In genomic region chr6:17152551-17152950, GRCm38 (mm10) we compare ENCODE assay signal across 22 mouse cellular contexts.
"Had no signal": no experiment of that assay in that cellular context is flagged by ENCODE, and none has a peak within 500 bp of the region (broad histone marks: within the 10 kb centered on the region; RNA-seq: fewer than 3 reads in every experiment).

No protein-coding gene starts in this region.

- H3K9me3 ChIP-seq: kidney, embryonic 15.5 days; limb, embryonic 12.5 days; limb, embryonic 15.5 days; midbrain, embryonic 12.5 days; midbrain, embryonic 15.5 days; neural tube, embryonic 12.5 days; neural tube, embryonic 15.5 days; stomach, embryonic 15.5 days had no signal

- H3K4me2 ChIP-seq: kidney, embryonic 15.5 days; limb, embryonic 12.5 days; limb, embryonic 15.5 days; liver, embryonic 11.5 days; lung, embryonic 14.5 days; midbrain, embryonic 12.5 days; midbrain, embryonic 15.5 days; neural tube, embryonic 12.5 days; neural tube, embryonic 15.5 days; stomach, embryonic 15.5 days had no signal

- H3K4me3 ChIP-seq: kidney, embryonic 15.5 days; limb, embryonic 12.5 days; limb, embryonic 15.5 days; midbrain, embryonic 12.5 days; midbrain, embryonic 15.5 days; neural tube, embryonic 12.5 days; neural tube, embryonic 15.5 days; stomach, embryonic 15.5 days had no signal

- H3K4me1 ChIP-seq: kidney, embryonic 15.5 days; limb, embryonic 12.5 days; limb, embryonic 15.5 days; midbrain, embryonic 12.5 days; midbrain, embryonic 15.5 days; neural tube, embryonic 12.5 days; neural tube, embryonic 15.5 days; stomach, embryonic 15.5 days had no signal

- ATAC-seq: liver, postnatal 0 days; lung, postnatal 0 days; midbrain, embryonic 15.5 days had no signal

- H3K36me3 ChIP-seq: kidney, embryonic 15.5 days; limb, embryonic 12.5 days; limb, embryonic 15.5 days; midbrain, embryonic 12.5 days; midbrain, embryonic 15.5 days; neural tube, embryonic 12.5 days; neural tube, embryonic 15.5 days; stomach, embryonic 15.5 days had no signal

- DNase-seq: kidney, adult 8-10 months; kidney, postnatal 14 days; kidney, postnatal 4 days; left cerebral cortex, postnatal 4 days; liver, postnatal 0 days; lung, embryonic 14.5 days; lung, postnatal 4 days; right cerebral cortex, adult 18-20 months; right cerebral cortex, postnatal 25 days; spleen, adult 18-20 months; thymus, postnatal 25 days had no signal

- H3K9ac ChIP-seq: kidney, embryonic 15.5 days; limb, embryonic 12.5 days; limb, embryonic 15.5 days; liver, embryonic 14.5 days; liver, postnatal 0 days; lung, embryonic 14.5 days; midbrain, embryonic 12.5 days; midbrain, embryonic 15.5 days; neural tube, embryonic 12.5 days; neural tube, embryonic 15.5 days; stomach, embryonic 15.5 days had no signal

- H3K27ac ChIP-seq: kidney, embryonic 15.5 days; limb, embryonic 12.5 days; limb, embryonic 15.5 days; liver, embryonic 14.5 days; midbrain, embryonic 12.5 days; midbrain, embryonic 15.5 days; neural tube, embryonic 12.5 days; neural tube, embryonic 15.5 days; stomach, embryonic 15.5 days had no signal

- H3K27me3 ChIP-seq: kidney, embryonic 15.5 days; limb, embryonic 12.5 days; limb, embryonic 15.5 days; midbrain, embryonic 12.5 days; midbrain, embryonic 15.5 days; neural tube, embryonic 12.5 days; neural tube, embryonic 15.5 days; stomach, embryonic 15.5 days had no signal
